Mouse (Mus musculus) G1E (cell line): ENCODE results near the gene Adamts7.

Experiments used
- CTCF ChIP-seq: IDR thresholded peaks from 2 replicates; pipeline ENCODE4 v1.5.1; 2012; ENCODE audit warnings: low read depth, low read length, inconsistent platforms, mixed read lengths
- POLR2AphosphoS5 ChIP-seq: IDR thresholded peaks from 2 replicates; pipeline ENCODE4 v1.6.1; 2012; ENCODE audit warnings: low read depth, low read length, inconsistent platforms; ENCODE audit not compliant: insufficient replicate concordance
- TAL1 ChIP-seq: conservative IDR thresholded peaks from 2 replicates; pipeline ENCODE4 v1.6.1; 2012; ENCODE audit warnings: low read depth, low read length, inconsistent platforms, mixed read lengths

GRCm38 (mm10) chr9:90234786-90235185, 71.9 kb downstream of the Adamts7 start:
- TF ChIP-seq CTCF: no peak
- no peak for TF ChIP-seq POLR2AphosphoS5
- no peak for TF ChIP-seq TAL1
